Mouse (Mus musculus): ENCODE measurements around the gene AC109138.7. TPM values are rescaled to one million over a fixed set of nuclear protein-coding genes. Genes with fewer than 3 reads are reported as not detected.
A peak's percentile ranks its signal among the peaks of the same experiment; 100 is the strongest.

Gene AC109138.7
- polyA plus RNA-seq, 1 experiment from 2014 or later, result not detected

DNA sequence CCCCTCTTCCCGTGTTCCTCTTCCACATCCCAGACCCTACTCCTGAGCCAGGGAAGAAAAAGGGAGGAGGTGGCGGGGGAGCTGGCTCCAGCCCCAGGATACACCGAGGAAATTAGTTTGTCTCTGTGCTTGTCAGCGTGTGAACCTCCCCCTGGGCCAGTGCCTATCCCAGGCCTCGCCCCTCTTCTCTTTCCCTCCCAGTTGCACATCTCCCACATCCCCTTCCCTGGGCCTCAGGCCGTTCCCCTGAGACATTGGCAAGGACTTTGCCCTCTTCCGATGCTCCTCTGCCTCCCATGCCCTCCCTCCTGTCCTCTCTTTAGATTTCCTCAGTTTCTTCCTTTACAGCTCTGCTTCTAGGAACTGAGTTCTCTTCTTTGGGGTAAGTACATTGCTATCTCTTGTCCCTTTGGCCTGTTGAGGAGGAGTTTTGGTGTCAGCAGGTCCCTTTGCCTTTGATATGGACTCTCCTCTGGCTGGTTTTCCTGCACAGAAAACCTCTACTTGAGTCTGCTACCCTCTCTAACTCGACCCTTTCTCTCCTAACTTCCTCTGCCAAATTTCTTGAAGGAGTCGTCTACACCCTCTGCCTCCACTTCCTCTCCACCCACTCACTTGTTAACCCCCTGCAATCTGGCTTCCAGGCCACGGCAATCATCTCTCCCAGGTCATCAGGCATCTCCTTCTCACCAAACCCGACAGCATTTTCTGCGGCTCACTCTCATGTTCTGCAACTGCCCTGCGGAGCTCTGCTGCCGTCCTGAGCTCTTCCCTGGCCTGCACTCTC lies 7.0 kb downstream of the AC109138.7 start:
- no peak for ATAC-seq (ENCODE audit: insufficient number of reproducible peaks, insufficient read depth, low FRiP score, low TSS enrichment, low read depth)

DNA sequence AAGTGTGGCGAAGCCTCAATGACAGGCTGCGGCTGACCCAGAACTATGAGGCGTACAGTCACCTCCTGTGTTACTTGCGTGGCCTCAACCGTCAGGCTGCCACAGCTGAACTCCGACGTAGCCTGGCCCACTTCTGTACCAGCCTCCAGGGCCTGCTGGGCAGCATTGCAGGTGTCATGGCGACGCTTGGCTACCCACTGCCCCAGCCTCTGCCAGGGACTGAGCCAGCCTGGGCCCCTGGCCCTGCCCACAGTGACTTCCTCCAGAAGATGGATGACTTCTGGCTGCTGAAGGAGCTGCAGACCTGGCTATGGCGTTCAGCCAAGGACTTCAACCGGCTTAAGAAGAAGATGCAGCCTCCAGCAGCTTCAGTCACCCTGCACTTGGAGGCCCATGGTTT lies 8.0 kb downstream of the AC109138.7 start:
- Histone ChIP-seq H3K4me3 (replicated peaks) (no peak overlapping the region), H3K4me2 (no peak overlapping the region), H3K27ac (no peak overlapping the region), H3K9ac (replicated peaks) (no peak overlapping the region; the same call in 1 of the 2 replicates), H3K4me1 (replicated peaks) (peaks cover 33% of the 10 kb centered on the region), H3K9me3 (no peaks in the 10 kb centered on the region), H3K27me3 (peaks cover 12% of the 10 kb centered on the region; the same call in 1 of the 2 replicates), H3K36me3 (peaks cover 32% of the 10 kb centered on the region)
- 79% methylated on average over 11 of the region's 11 CpGs for WGBS
- no peak for ATAC-seq (ENCODE audit: insufficient number of reproducible peaks, insufficient read depth, low FRiP score, low TSS enrichment, low read depth)

More for the DNA sequence above, 7.0 kb downstream of the AC109138.7 start:
- 35% methylated on average over 14 of the region's 14 CpGs for WGBS
- H3K4me2 ChIP-seq, result no peak overlapping the region
- H3K27ac ChIP-seq, result no peak overlapping the region
- H3K36me3 ChIP-seq, result peaks cover 32% of the 10 kb centered on the region
- peaks cover 43% of the 10 kb centered on the region for H3K4me1 ChIP-seq (replicated peaks)
- 0 out of 2 replicates have a peak overlapping the region, but pooled peaks have one; percentile 34 for H3K9ac ChIP-seq (replicated peaks)
- H3K27me3 ChIP-seq, result peaks cover 12% of the 10 kb centered on the region; the same call in 1 of the 2 replicates
- H3K9me3 ChIP-seq, result no peaks in the 10 kb centered on the region
- no peak overlapping the region for H3K4me3 ChIP-seq (replicated peaks)

DNA sequence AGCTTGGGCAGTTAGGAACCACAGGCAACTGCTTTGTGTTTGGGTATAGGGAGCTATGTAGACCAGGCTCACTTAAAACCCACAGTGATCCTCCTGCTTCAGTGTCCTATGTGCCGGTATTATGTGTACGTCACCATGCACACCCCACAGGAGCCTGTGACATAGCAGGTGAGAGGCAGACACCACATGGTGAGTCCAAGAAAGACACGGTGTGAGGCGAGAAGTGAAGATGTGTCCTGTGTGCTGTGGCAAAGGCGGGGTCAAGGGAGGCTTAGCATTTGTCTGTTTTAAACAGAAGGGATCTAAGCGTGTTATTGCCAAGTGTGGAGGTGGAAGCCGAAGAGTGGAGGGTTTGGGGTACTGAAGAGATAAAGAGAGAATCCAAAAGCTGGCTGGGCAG lies 12.6 kb downstream of the AC109138.7 start:
- Histone ChIP-seq H3K36me3 (peaks cover 22% of the 10 kb centered on the region), H3K4me3 (replicated peaks) (no peak overlapping the region), H3K9ac (replicated peaks) (no peak overlapping the region), H3K9me3 (no peaks in the 10 kb centered on the region), H3K4me2 (no peak overlapping the region), H3K4me1 (replicated peaks) (peaks cover 13% of the 10 kb centered on the region), H3K27me3 (peaks cover 24% of the 10 kb centered on the region), H3K27ac (no peak overlapping the region)
- no peak for ATAC-seq (ENCODE audit: insufficient number of reproducible peaks, insufficient read depth, low FRiP score, low TSS enrichment, low read depth)
- 93% methylated on average over 7 of the region's 7 CpGs for WGBS

DNA sequence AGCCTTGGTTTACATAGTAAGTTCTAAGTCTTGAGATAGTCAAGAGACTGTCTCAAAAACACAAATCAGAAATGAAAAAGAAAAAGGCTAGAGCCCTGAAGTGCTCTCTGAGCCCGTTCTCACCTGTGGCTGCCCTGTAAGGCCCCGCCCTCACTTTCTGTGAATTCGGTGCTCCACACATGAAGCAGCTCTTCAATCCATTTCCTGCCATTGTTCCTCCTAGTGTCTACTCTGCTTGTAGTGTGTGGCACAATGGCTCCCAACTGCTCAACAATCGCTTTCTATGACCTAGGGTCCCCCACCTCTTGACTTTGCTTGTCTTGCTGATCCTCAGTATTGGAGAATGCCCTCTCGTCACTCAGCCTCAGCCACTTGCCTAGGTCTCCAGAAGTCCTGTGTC lies 13.3 kb downstream of the AC109138.7 start:
- Histone ChIP-seq H3K4me2 (no peak overlapping the region), H3K27ac (no peak overlapping the region), H3K4me1 (replicated peaks) (peaks cover 19% of the 10 kb centered on the region), H3K4me3 (replicated peaks) (no peak overlapping the region), H3K9ac (replicated peaks) (no peak overlapping the region), H3K36me3 (peaks cover 15% of the 10 kb centered on the region), H3K9me3 (no peaks in the 10 kb centered on the region), H3K27me3 (peaks cover 20% of the 10 kb centered on the region)
- 71% methylated on average over 5 of the region's 5 CpGs for WGBS
- no peak for ATAC-seq (ENCODE audit: insufficient number of reproducible peaks, insufficient read depth, low FRiP score, low TSS enrichment, low read depth)

DNA sequence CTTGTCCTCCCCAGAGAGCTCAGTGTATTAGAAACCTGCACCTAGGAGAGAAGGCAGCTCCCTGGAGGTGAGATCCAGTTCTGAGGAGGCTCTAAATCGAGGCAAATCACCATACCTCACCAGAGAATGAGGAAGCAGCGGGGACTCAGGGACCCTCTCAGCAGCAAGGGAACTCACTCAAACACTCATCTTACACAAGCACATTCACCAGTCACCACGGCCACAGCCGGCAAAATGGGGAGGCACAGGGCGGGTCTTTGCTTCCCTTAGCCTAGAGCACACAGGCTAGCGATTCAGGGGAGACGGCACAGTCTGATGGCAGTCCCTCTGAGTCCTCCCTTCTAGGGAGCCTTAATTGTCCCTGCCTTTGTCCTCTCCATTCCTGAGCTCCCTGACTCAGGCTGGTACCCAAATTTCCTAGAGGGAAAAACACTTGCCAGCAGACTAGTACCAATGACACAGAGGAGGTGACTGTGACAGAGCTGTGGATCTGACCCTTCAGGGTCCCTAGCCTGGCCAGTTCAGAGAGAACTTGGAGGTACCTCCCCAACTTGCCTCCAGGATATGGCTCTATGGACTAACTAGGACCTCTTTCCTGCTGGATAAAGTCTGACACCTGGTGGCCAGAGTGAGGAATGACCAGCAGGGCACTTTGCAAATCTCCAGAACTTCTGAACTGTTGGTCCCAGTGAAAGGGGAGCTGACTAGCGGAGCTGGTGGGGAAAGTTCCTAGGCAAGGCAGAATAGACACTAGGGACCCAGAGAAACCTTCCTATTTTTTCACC lies 13.9 kb downstream of the AC109138.7 start:
- Histone ChIP-seq H3K9ac (replicated peaks) (0 out of 2 replicates have a peak overlapping the region, but pooled peaks have one; percentile 2), H3K9me3 (no peaks in the 10 kb centered on the region), H3K4me1 (replicated peaks) (peaks cover 19% of the 10 kb centered on the region), H3K27ac (no peak overlapping the region), H3K4me3 (replicated peaks) (no peak overlapping the region), H3K4me2 (no peak overlapping the region), H3K36me3 (peaks cover 9% of the 10 kb centered on the region), H3K27me3 (peaks cover 21% of the 10 kb centered on the region)
- ATAC-seq (ENCODE audit: insufficient number of reproducible peaks, insufficient read depth, low FRiP score, low TSS enrichment, low read depth), result peak; percentile 57; the same call in 1 of the 2 replicates
- 17% methylated on average over 8 of the region's 8 CpGs for WGBS

DNA sequence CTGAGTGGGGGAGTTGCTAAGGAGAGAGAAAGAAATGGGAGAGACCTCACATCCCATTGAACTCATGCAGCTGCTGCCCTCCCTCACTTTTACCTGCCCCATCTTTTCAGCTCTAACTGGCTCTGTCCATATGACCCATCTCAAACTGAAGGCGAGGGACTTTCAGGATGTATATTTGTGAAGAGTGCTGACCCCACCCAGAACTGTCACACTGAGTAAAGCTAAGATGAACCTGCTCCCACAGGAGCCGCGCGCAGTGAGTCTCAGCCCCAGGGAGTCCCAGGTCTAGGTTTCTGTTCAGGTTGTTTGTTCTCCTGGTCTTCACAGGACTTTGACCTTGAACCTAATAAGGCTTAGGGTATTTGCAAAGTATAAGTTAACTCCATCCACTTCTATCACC lies 14.7 kb downstream of the AC109138.7 start:
- Histone ChIP-seq H3K27ac (no peak overlapping the region), H3K4me3 (replicated peaks) (no peak overlapping the region), H3K9me3 (no peaks in the 10 kb centered on the region), H3K4me2 (no peak overlapping the region), H3K36me3 (peaks cover under 1% of the 10 kb centered on the region; the same call in 1 of the 2 replicates), H3K27me3 (peaks cover 24% of the 10 kb centered on the region), H3K9ac (replicated peaks) (no peak overlapping the region), H3K4me1 (replicated peaks) (peaks cover 19% of the 10 kb centered on the region)
- ATAC-seq (ENCODE audit: insufficient number of reproducible peaks, insufficient read depth, low FRiP score, low TSS enrichment, low read depth), result no peak
- WGBS, result 78% methylated on average over 4 of the region's 4 CpGs

DNA sequence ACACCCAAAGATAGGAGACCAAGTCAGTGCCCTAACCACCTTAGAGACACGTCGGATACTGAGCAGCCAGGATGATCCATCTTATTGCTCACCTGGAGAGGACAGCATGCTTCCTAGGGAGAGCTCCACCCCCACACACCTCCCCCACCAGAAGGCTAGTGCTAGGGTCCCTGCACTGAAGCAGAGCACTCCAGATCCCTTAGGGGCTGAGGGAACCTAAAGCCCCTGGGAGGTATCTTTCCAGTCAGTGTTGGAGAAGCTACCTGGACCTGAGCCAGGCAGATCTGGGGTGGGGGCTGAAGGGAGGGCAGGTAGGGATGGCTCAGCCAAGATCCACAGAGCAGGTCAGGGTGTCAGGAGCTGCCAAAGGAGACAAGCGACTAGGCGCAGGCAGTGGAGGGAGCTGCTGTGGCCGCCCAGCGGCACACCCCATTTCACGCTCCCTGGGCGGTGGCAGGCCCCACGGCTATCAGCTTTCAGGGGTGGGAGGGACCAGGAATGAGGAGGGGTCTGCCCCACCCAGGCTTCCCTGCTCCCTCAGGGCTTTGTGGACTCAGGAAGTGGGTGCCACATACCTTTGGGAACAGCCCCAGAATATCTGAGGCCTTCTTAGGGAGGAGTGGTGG lies 15.4 kb downstream of the AC109138.7 start:
- Histone ChIP-seq H3K4me1 (replicated peaks) (peaks cover 19% of the 10 kb centered on the region), H3K36me3 (no peaks in the 10 kb centered on the region), H3K9me3 (no peaks in the 10 kb centered on the region), H3K4me3 (replicated peaks) (no peak overlapping the region), H3K27ac (no peak overlapping the region), H3K4me2 (no peak overlapping the region), H3K9ac (replicated peaks) (no peak overlapping the region), H3K27me3 (peaks cover 24% of the 10 kb centered on the region)
- ATAC-seq (ENCODE audit: insufficient number of reproducible peaks, insufficient read depth, low FRiP score, low TSS enrichment, low read depth), result no peak
- WGBS, result 32% methylated on average over 9 of the region's 9 CpGs

DNA sequence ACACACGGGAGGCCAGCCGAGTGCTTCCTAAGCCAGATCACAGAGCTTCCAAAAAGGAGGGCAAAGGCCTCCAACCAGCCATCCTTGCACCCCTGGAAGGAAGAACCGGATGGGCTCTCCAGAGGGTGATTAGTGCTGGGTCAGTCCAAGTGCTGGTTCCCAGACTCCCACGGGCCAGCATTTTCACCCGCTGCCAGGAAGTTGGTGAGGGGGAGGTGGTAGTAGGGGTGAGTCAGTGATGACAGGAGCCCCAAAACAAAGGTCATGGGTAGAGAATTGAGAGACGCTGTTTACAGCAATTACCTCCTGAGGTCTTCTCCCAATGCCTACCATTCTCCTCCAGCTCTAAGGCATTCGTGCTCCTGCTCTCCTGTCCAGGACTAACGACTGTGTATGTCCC lies 16.3 kb downstream of the AC109138.7 start:
- no peak overlapping the region for H3K4me2 ChIP-seq
- no peak overlapping the region for H3K9ac ChIP-seq (replicated peaks)
- no peaks in the 10 kb centered on the region for H3K9me3 ChIP-seq
- H3K27me3 ChIP-seq, result peaks cover 24% of the 10 kb centered on the region
- no peak overlapping the region for H3K4me3 ChIP-seq (replicated peaks)
- no peak for ATAC-seq (ENCODE audit: insufficient number of reproducible peaks, insufficient read depth, low FRiP score, low TSS enrichment, low read depth)
- no peak overlapping the region for H3K27ac ChIP-seq
- H3K36me3 ChIP-seq, result no peaks in the 10 kb centered on the region
- H3K4me1 ChIP-seq (replicated peaks), result peaks cover 19% of the 10 kb centered on the region
- 74% methylated on average over 8 of the region's 8 CpGs for WGBS

DNA sequence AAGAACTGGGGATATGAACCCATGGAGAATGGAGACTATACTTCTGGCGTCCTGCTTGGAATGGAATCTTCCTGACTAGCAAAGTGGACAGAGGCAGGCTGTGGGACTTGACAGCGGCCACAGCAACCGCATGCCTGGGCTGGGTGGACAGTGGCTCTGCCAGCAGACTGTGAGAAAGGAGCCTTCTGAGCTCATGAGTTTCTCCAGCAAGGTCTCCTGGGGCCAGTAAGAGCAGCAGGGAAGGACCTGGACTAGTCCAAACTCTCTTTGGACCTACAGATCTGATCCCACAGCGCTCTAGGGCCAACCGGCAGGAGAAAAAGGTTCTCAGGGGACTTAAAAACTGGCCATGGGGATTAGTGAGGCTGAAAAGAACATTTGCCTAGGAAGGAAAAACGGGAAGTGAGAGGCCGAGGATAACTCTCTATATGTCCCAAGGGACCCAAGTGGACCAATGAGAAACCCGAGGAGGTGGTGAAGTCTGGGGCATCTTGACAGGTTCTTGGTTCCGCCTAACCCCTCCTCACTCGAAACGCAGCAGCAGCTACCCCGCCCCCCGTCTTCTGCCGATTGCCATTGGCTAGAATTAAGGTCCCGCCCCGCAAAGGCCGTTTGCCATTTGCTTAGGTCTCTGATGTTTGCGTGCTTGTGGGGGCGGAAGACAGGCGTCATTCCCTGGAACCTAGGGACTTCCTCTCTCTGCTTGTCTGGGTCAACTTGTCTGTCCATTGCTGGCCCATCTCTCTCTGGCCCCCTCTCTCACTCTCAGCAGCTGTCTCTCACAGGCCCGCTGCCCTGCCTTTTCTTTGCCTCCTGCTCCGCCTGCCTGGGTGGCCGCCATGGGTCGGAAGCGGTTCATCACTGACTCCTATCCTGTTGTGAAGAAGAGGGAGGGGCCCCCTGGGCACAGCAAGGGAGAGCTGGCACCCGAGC lies 17.4 kb downstream of the AC109138.7 start, which contains the start of gene Pold4:
Gene Pold4 (plus strand): TSS at position 647 of the 933 bp plus-strand sequence.
- H3K9me3 ChIP-seq, result no peaks in the 10 kb centered on the region
- H3K4me2 ChIP-seq, result peak within 1 kb of the TSS; percentile 92
- peaks cover 23% of the 10 kb centered on the region for H3K4me1 ChIP-seq (replicated peaks)
- peaks cover 24% of the 10 kb centered on the region for H3K27me3 ChIP-seq
- WGBS, result 13% methylated on average over 26 of the region's 26 CpGs
- H3K9ac ChIP-seq (replicated peaks), result peak within 1 kb of the TSS; percentile 71
- peak within 1 kb of the TSS; percentile 66 for H3K27ac ChIP-seq
- no peaks in the 10 kb centered on the region for H3K36me3 ChIP-seq
- H3K4me3 ChIP-seq (replicated peaks), result peak within 1 kb of the TSS; percentile 61
- ATAC-seq (ENCODE audit: insufficient number of reproducible peaks, insufficient read depth, low FRiP score, low TSS enrichment, low read depth), result peak; percentile 64

DNA sequence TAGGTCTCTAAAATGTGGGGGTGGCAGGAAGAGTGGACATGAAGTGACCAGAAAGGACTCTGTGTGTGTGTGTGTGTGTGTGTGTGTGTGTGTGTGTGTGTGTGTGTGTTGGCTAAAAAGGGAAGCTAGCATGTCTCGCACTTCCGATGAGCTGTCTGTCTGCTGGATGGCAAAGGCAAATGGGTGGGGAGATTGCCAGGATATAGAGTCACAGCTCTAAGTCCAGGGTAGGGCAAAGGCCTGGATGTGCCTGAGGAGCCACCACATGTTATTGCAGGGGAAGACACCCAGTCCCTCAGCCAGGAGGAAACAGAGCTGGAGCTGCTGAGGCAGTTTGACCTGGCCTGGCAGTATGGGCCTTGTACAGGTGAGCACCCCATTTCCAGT lies 18.0 kb downstream of the AC109138.7 start:
- 73% methylated on average over 2 of the region's 2 CpGs for WGBS

More for the DNA sequence above, 18.0 kb downstream of the AC109138.7 start:
- peak overlapping the region; percentile 71 for H3K9ac ChIP-seq (replicated peaks)
- H3K4me2 ChIP-seq, result peak overlapping the region; percentile 92
- no peak for ATAC-seq (ENCODE audit: insufficient number of reproducible peaks, insufficient read depth, low FRiP score, low TSS enrichment, low read depth)
- H3K4me1 ChIP-seq (replicated peaks), result peaks cover 26% of the 10 kb centered on the region
- H3K36me3 ChIP-seq, result no peaks in the 10 kb centered on the region
- H3K27ac ChIP-seq, result peak overlapping the region; percentile 66; the same call in 1 of the 2 replicates
- H3K27me3 ChIP-seq, result peaks cover 24% of the 10 kb centered on the region
- peak overlapping the region; percentile 61 for H3K4me3 ChIP-seq (replicated peaks)
- no peaks in the 10 kb centered on the region for H3K9me3 ChIP-seq
